Comparison of ENCODE assay signal across 7 mouse cellular contexts in genomic region chr16:40739015-40739414, GRCm38 (mm10).
A peak's percentile ranks its signal among the peaks of the same experiment; 100 is the strongest.
DNase-seq lines count a peak whose midpoint lies in the region; ATAC-seq and TF ChIP-seq lines count a peak whose summit lies in the region.

No protein-coding gene starts in this region.

- intact Hi-C loops in gastrocnemius, adult 2 months (cut with DNase I), result loop anchor here (1.0 kb wide), 1 partner anchor 229 kb away; no protein-coding TSS in a partner anchor

- WGBS in midbrain, embryonic 16.5 days, result 31% methylated on average over 6 of the region's 6 CpGs

- peak; percentile 79 for DNase-seq in A20 (ENCODE audit: low read depth, low spot score)
- peak; percentile 13 for DNase-seq in MEL-GATA-1-ER (ENCODE audit: extremely low read depth, low read depth)
- DNase-seq in cerebellum, adult 9-11 months, result peak; percentile 30
- peak; percentile 53 for DNase-seq in gastrocnemius, adult 2 months
- peak; percentile 52 to 77 for DNase-seq in layer of hippocampus, postnatal 25 days (ENCODE audit: extremely low spot score in 1 of 2, low spot score in 1 of 2)
- DNase-seq in urinary bladder, postnatal 4 days (ENCODE audit: low spot score in 2 of 2), result peak; percentile 24 to 64

- H3K4me3 ChIP-seq in gastrocnemius, adult 2 months, result no peak overlapping the region
- H3K4me3 ChIP-seq in midbrain, embryonic 16.5 days (ENCODE audit: low read depth, low read length), result no peak overlapping the region

- peak; percentile 71 for TF ChIP-seq CTCF in gastrocnemius, adult 2 months (IDR thresholded peaks at IDR 0.05)

- H3K27ac ChIP-seq in gastrocnemius, adult 2 months, result no peak overlapping the region
- H3K27ac ChIP-seq in midbrain, embryonic 16.5 days (ENCODE audit: low read length), result 0 out of 2 replicates have a peak overlapping the region, but pooled peaks have one; percentile 23

- ATAC-seq in midbrain, embryonic 16.5 days, result no peak

- H3K36me3 ChIP-seq in midbrain, embryonic 16.5 days (ENCODE audit: control insufficient read depth, insufficient read depth, low read length), result no peaks in the 10 kb centered on the region

- no peaks in the 10 kb centered on the region for H3K9me3 ChIP-seq in midbrain, embryonic 16.5 days (replicated peaks; ENCODE audit: control insufficient read depth, low read length, poor library complexity, severe bottlenecking)

- no peak overlapping the region for H3K4me2 ChIP-seq in midbrain, embryonic 16.5 days (ENCODE audit: low read length)

- H3K27me3 ChIP-seq in midbrain, embryonic 16.5 days (ENCODE audit: control insufficient read depth, insufficient read depth, low read depth, low read length), result no peaks in the 10 kb centered on the region

- H3K9ac ChIP-seq in midbrain, embryonic 16.5 days (ENCODE audit: low read depth, low read length), result no peak overlapping the region

- H3K4me1 ChIP-seq in midbrain, embryonic 16.5 days (ENCODE audit: control insufficient read depth, insufficient read depth, low read length), result 0 out of 2 replicates have a peak, but pooled peaks cover 2% of the 10 kb centered on the region

Comparison
In these comparisons a context has a peak if more than half of its experiments do, and no peak if none do; other contexts are left out.
1. DNase-seq: peak in every context shown above with its lines; median percentile 79 in A20; 64 in layer of hippocampus, postnatal 25 days; 53 in gastrocnemius, adult 2 months; 44 in urinary bladder, postnatal 4 days; 30 in cerebellum, adult 9-11 months; 13 in MEL-GATA-1-ER.